Mouse (Mus musculus): ENCODE measurements around the gene Gpc3.

The Gpc3 gene

DNA sequence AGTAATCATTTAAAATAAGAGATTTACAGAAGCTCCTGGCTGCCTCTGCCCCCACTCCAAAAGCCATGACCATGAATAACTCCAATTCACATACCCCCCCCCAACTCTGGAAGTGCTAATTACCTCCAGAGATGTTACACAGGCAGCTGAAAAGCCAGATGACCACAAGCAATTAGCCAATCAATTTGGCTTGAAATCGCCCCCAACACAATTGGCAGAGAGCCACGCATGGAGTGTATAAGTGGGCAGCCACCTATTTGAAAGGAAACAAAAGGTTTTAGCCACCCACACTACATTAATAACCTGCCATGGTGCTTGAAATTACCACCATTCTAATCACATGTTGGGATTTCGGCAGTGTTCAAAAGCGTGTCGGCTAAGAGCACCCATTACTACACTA lies 55.2 kb downstream of the Gpc3 start:
- no peak for DNase-seq (ENCODE audit: extremely low read depth, low read depth, low spot score)

GRCm38 (mm10) chrX:52557489-52557888 lies 56.3 kb downstream of the Gpc3 start:
- no peak for DNase-seq (ENCODE audit: extremely low read depth, low read depth, low spot score)

GRCm38 (mm10) chrX:52551296-52551695 lies 62.5 kb downstream of the Gpc3 start:
- DNase-seq (ENCODE audit: extremely low read depth, low read depth, low spot score) = no peak

DNA sequence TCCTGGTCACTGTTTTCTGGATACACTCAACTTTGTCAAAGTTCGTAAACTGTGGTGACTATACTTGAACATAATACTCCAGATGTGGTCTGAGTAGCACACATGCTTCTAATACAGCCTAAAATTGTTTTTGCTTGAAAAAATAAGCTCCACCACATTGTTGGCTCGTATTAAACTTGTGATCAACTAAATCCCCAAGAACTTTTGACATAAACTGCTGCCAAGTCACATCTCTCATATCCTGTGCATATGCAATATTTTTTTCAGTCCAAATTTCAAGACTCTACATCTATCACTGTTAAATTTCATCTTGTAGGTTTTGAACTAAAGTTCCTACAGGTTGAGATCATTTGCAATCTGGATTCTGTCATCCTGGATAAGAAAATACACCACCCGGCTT lies 69.1 kb downstream of the Gpc3 start:
- DNase-seq (ENCODE audit: extremely low read depth, low read depth, low spot score) = no peak

GRCm38 (mm10) chrX:52537282-52537681 lies 76.5 kb downstream of the Gpc3 start:
- no peak for DNase-seq (ENCODE audit: extremely low read depth, low read depth, low spot score)

GRCm38 (mm10) chrX:52533766-52534165 lies 80.0 kb downstream of the Gpc3 start:
- no peak for DNase-seq (ENCODE audit: extremely low read depth, low read depth, low spot score)

- DNase-seq (ENCODE audit: extremely low read depth, low read depth, low spot score) = no peak
Measured at GRCm38 (mm10) chrX:52533098-52533497, 80.7 kb downstream of the Gpc3 start.

DNA sequence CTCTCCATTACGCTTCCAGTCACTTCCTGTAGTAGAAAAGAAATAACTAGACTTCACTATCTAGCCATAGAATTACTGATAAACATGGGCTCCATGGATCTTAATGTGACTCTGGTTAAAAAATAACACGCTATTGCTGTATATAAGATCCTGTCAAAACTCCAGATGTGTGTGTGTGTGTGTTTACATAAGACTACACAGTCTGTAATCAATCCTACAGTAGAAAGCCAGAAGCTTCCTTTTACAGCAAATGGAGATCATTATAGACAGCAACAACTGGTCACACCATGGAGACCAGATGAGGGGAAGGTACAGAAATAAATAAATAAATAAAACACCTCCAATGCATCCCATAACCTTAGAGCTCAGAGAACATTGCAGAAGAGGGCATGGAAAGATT lies 81.6 kb downstream of the Gpc3 start:
- DNase-seq (ENCODE audit: extremely low read depth, low read depth, low spot score) = no peak

DNA sequence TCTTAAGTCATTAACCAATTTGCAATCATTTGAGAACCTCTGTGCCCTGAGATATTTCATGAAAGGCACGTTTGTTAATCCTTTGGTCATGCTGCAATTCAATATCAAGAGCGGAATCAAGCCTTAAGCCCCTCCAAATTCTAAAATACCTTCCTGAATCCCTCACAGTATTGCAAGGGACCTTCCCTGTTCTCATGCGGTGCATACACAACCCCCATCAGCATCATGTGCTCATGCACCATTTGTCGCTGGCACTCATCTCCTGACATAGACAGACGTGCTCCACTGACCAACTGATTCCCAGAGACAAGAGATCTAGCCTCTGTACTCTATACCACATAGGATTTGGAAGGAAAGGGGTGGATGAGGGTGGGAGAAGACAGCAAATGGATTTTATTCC lies 87.7 kb downstream of the Gpc3 start:
- no peak for DNase-seq (ENCODE audit: extremely low read depth, low read depth, low spot score)

DNA sequence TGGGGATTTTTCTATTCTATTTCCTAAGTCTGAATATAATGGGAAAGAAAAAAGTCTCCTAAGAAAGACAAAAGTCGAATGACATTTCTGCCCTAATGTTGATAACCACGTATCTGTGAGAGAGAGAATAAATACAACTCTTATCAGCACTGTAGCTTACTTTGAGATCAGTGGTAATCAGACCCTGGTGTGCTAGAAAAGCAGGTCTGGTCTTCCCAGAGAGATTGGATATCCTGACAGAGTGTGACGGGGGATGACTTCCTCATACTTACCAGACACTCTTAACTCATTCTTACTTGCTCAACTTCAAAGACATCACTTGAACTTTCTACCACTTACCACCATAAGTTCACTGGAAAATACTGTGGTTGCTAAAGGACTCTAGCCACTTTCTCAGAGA lies 88.6 kb downstream of the Gpc3 start:
- no peak for DNase-seq (ENCODE audit: extremely low read depth, low read depth, low spot score)

GRCm38 (mm10) chrX:52514553-52514952 lies 99.2 kb downstream of the Gpc3 start:
- DNase-seq (ENCODE audit: extremely low read depth, low read depth, low spot score) = no peak

DNA sequence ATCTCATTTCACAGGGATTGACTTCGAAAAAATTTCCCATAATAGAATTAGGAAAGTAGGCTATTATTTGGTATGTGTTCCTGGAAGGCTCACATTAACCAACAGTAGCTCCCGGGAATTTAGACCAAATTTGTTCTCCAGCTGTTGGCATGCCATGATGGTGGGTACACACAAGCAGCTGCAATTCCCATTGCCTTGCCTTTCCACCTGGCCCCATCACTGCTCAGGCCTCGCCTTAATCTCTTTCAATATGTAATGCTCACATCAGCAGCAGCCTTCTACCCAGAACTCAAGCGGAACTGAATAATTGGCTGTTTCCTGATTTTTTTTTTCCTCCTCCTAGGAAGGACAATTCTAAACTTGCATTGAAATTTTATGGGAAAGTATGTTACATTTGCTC lies 102.6 kb downstream of the Gpc3 start:
- DNase-seq (ENCODE audit: extremely low read depth, low read depth, low spot score) = no peak

DNA sequence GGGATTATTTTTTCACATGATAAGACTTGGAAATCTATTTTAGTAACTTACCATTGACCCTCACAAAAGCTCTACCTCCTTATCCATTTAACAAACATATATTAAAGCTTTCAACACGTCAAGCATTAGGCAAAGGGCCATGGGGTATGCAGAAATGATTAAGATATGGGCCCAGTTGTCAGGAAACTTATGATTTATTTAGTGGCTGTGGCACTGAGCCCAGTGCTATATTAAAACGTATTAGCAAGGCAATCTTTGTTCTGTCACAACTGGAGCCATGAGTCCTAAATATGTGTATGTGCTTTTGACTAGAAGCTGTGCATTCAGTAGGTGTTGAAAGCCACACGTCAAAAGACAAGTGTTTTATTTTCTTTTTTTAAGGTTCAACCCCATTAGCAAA lies 109.9 kb downstream of the Gpc3 start:
- DNase-seq (ENCODE audit: extremely low read depth, low read depth, low spot score) = no peak

DNA sequence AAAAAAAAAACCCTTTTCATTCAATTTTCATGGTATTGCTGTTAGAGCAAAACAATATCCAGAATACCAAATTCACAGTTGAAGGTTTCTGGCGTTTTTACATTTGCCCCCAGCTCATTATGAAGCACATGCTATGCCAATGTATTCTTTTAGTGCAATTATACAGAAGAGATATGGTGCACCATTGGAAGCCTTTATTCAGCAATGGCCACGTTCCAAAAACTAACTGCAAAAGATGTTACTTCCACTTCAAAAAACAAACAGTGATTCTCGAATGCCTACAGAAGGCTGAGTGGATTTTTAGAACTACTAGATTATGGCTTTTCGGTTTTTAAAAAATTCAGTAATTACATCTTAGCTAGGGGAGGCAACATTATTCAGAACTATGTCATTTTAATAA lies 124.3 kb downstream of the Gpc3 start:
- no peak for DNase-seq (ENCODE audit: extremely low read depth, low read depth, low spot score)

- DNase-seq (ENCODE audit: extremely low read depth, low read depth, low spot score) = no peak
Measured at GRCm38 (mm10) chrX:52455074-52455588, 158.6 kb downstream of the Gpc3 start.

- DNase-seq (ENCODE audit: extremely low read depth, low read depth, low spot score) = no peak
Measured at GRCm38 (mm10) chrX:52453445-52454182, 160.1 kb downstream of the Gpc3 start.

DNA sequence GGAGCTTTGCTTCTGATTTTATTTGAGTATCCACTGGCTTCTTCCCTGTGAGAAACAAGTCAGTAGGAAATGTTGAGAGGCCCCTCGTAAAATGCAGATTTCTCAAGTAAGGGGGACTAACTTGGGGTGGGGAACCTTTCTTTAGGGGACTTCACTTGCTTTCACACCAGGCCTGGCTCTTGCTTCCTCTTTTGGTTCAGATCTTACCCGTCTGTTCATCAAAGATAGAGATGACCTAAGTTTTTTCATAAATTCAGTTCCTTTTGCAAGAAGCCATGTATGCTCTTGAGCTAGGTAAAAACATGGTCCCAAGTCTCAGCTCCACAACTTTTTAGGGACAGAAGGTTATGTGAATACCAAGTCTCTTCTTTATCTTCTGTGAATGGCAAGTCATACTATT lies 164.6 kb downstream of the Gpc3 start:
- no peak for DNase-seq (ENCODE audit: extremely low read depth, low read depth, low spot score)

DNA sequence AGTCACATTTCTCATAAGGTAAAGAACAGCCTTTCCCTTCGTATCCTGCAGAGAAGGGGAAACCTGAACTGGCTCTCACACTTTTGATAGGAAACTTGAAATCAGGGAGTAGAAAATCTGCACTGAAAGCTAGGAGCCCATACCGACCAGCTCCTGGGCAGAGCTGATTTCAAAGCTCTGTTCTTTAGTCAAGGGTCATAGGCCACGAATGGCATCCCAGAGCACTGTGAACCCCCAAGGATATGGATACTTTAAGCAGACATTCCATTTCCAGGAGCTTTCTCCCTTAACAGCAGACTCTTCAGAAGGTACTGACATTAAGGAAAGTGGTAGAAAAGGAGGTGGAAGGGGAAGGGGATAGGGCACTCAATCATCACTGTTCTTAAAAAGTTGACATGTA lies 165.3 kb downstream of the Gpc3 start:
- DNase-seq (ENCODE audit: extremely low read depth, low read depth, low spot score) = no peak

DNA sequence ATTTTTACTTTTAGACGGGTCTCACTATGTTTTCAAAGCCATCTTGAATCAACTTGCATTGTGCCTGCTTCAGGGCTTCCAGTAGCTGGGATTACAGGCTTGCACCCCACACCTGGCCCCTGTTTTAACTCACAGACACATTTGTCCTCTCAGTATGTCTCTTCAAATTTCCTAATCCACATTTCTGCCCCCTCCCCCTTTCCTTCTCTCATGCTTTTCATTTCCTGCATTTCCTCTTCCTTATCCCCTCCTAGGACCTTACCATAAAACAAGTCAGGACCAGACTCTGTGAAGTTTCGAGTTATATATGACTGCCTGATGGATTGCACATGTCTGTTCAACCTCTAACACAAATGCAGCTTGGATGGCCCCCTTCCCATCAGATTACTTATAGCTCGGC lies 167.2 kb downstream of the Gpc3 start:
- no peak for DNase-seq (ENCODE audit: extremely low read depth, low read depth, low spot score)

DNA sequence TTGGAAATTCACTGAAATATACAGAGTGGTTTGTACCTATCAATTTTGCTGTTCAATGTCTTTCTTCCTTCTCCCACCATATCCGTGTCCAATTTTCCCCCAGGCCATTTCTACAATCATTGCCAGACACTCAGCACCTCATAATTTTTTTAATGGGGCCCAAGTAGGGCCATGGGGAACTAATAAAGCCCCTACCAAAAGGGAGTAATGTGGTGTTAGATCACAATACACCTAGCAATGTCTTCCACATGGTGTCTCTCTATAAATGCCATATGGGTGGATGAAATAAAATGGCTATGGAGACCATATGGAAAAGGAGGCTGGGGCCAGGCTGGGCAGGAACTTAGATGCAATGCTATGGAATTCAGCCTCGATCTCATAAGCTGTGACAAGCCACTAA lies 168.8 kb downstream of the Gpc3 start:
- DNase-seq (ENCODE audit: extremely low read depth, low read depth, low spot score) = no peak

- no peak for DNase-seq (ENCODE audit: extremely low read depth, low read depth, low spot score)
Measured at GRCm38 (mm10) chrX:52441798-52442197, 172.0 kb downstream of the Gpc3 start.

- DNase-seq (ENCODE audit: extremely low read depth, low read depth, low spot score) = no peak
Measured at GRCm38 (mm10) chrX:52439421-52439820, 174.3 kb downstream of the Gpc3 start.

GRCm38 (mm10) chrX:52425605-52426004 lies 188.1 kb downstream of the Gpc3 start:
- no peak for DNase-seq (ENCODE audit: extremely low read depth, low read depth, low spot score)
